Mouse (Mus musculus) forebrain, embryonic 16.5 days (tissue): ENCODE results near the gene Inpp1. TPM values are rescaled to one million over a fixed set of nuclear protein-coding genes. Genes with fewer than 3 reads are reported as not detected.

Experiments
- ATAC-seq: fragments of 200-750 bp; cut with Nextera tagmentation; 2 replicates; pipeline ENCODE4 v1.8.0; 2017; ENCODE audit warnings: mild to moderate bottlenecking, moderate library complexity
- H3K27ac ChIP-seq: fragments of 300-500 bp; sonication (generic); 2 replicates; pipeline ENCODE4 v1.5.1; 2014; ENCODE audit warnings: low read length, control low read depth
- H3K27me3 ChIP-seq: fragments of 300-500 bp; sonication (generic); replicated peaks from 2 replicates; pipeline ENCODE4 v1.6.1; 2014; ENCODE audit warnings: low read length; ENCODE audit not compliant: control insufficient read depth, insufficient read depth
- H3K36me3 ChIP-seq: fragments of 300-500 bp; sonication (generic); 2 replicates; pipeline ENCODE4 v1.6.1; 2014; ENCODE audit not compliant: control insufficient read depth, insufficient read depth
- H3K4me1 ChIP-seq: fragments of 300-500 bp; sonication (generic); replicated peaks from 2 replicates; pipeline ENCODE4 v1.6.1; 2014; ENCODE audit warnings: low read length; ENCODE audit not compliant: control insufficient read depth, insufficient read depth
- H3K4me2 ChIP-seq: fragments of 300-500 bp; sonication (generic); 2 replicates; pipeline ENCODE4 v1.6.1; 2014; ENCODE audit warnings: mild to moderate bottlenecking, low read length, control low read depth
- H3K4me3 ChIP-seq: fragments of 300-500 bp; sonication (generic); replicated peaks from 2 replicates; pipeline ENCODE4 v1.5.1; 2014; ENCODE audit warnings: mild to moderate bottlenecking, low read length, control low read depth
- H3K9ac ChIP-seq: fragments of 300-500 bp; sonication (generic); replicated peaks from 2 replicates; pipeline ENCODE4 v1.6.1; 2014; ENCODE audit warnings: low read depth, low read length, control low read depth
- H3K9me3 ChIP-seq: fragments of 300-500 bp; sonication (generic); 2 replicates; pipeline ENCODE4 v1.6.1; 2016; ENCODE audit warnings: low read length; ENCODE audit not compliant: control insufficient read depth
- WGBS: fragments of 180-500 bp; shearing (Covaris S2); extraction: QIAGEN DNeasy Blood & Tissue Kit; methylation state at CpG from one replicate; pipeline ENCODE4 v1.1.7; 2014; 5-methylcytosine and 5-hydroxymethylcytosine counted together
- polyA plus RNA-seq: library from polyadenylated mRNA; unstranded; fragments of >200 nt; fragmentation: Nextera tagmentation; extraction: Ambion mirVana; gene quantifications from 2 replicates; pipeline ENCODE4 v1.2.1, GENCODE M21; 2015

The Inpp1 gene
- polyA plus RNA-seq, 1 experiment from 2014 or later, result 32.1 TPM

DNA sequence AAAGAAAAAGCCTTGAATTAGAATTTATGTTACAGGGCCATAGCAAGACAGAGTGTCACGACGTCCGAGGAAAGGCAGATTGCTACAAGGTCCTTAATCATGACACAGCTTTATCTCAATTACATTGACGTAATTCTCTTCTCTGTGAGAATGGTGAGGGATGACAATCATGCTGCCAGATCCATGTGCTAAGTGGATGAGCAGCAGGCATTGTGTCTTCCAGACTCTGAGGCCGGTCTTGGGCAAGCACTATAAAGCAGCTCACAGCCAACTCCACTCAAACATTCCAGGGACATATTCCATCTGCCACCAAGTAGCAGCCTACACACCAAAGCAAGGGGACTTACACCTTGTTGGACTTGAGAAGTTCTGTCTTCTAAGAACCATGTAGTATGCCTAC is 17.7 kb downstream of the Inpp1 start:
- Histone ChIP-seq H3K9me3 (no peaks in the 10 kb centered on the region), H3K27me3 (no peaks in the 10 kb centered on the region), H3K36me3 (no peaks in the 10 kb centered on the region), H3K27ac (no peak overlapping the region), H3K4me2 (no peak overlapping the region), H3K4me1 (peaks cover 5% of the 10 kb centered on the region), H3K4me3 (no peak overlapping the region), H3K9ac (no peak overlapping the region)
- ATAC-seq, result no peak
- WGBS, result 64% methylated on average over 5 of the region's 5 CpGs

DNA sequence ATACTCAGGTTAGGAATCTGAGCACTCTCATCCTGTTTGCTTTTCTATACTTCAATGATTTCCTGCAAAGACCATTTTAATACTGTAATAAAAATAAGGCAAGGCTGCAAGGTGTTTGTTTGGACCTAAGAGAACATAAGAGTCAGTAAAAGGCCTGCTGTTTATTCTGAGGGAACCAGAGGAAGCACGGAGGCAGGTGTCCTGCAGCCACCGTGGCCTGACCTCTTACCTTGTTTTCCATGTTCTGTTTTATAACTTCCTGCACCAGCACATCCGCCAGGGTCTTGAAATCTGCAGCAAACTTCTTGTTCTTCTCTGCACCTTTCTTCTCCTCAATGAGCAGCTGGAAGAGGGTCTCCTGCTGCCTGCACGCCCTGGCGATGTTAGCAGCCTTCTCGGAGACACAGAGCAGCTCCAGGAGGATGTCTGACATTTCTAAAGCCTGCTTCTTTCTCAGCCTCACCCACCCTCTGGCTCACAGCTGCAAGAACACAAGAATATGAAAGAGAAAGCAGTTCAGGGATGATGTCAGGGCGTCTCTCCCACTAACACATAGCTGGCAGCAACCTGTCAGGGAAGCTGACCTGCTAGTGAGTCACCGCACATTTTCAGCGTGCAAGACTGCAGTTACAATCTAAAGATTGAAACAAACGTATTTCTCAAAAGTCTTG is 18.3 kb downstream of the Inpp1 start:
- no peak for ATAC-seq
- H3K27ac ChIP-seq, result no peak overlapping the region
- 74% methylated on average over 10 of the region's 10 CpGs for WGBS

DNA sequence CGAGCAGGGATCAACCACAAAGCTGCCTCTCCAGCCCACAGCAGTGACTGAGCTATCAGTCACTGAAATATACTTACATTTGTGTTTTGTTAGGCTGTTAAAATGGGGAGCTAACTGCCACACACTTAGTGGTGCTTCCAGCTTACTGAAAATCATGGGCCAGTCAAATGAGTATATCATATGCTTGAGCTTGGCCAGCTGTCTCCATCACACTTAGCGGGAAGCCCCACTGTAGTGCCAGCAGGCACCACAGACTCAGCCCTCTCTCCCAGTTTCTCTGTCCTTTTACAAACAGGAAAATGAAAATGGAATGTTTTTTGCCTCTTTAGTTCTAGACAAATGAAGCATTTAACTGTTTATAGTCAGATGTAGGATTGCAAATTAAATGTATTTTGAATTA is 21.6 kb downstream of the Inpp1 start:
- ATAC-seq, result 0 out of 2 replicates have a peak, but pooled peaks have one; percentile 55
- H3K9ac ChIP-seq, result no peak overlapping the region
- H3K9me3 ChIP-seq, result no peaks in the 10 kb centered on the region
- WGBS, result 79% methylated on average over 2 of the region's 2 CpGs
- peaks cover 5% of the 10 kb centered on the region for H3K4me1 ChIP-seq
- no peak overlapping the region for H3K4me2 ChIP-seq
- H3K27me3 ChIP-seq, result no peaks in the 10 kb centered on the region
- H3K27ac ChIP-seq, result no peak overlapping the region
- H3K4me3 ChIP-seq, result no peak overlapping the region
- no peaks in the 10 kb centered on the region; the same call in 1 of the 2 replicates for H3K36me3 ChIP-seq

More for the DNA sequence above, 18.3 kb downstream of the Inpp1 start:
- H3K36me3 ChIP-seq, result no peaks in the 10 kb centered on the region
- no peak overlapping the region for H3K4me2 ChIP-seq
- no peaks in the 10 kb centered on the region for H3K9me3 ChIP-seq
- no peaks in the 10 kb centered on the region for H3K27me3 ChIP-seq
- no peak overlapping the region for H3K4me3 ChIP-seq
- H3K4me1 ChIP-seq, result peaks cover 5% of the 10 kb centered on the region
- no peak overlapping the region for H3K9ac ChIP-seq

DNA sequence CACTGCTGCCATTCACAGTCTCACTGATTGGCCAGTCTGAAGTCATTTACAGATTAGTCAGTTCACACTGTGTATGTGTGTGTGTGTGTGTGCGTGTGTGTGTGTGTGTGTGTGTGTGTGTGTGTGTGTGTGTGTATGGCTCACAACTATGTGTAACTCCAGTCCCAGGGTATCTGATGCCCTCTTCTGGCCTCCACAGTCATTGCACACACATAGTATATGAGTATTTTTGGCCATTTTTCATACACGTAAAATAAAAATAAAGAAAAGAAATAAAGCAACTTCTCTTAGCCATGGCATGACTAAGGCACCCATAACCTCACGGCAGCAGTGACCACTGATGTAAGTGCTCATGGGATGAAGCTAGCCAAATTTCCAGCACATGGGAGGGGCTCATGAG is 23.8 kb downstream of the Inpp1 start:
- Histone ChIP-seq H3K27me3 (no peaks in the 10 kb centered on the region), H3K9me3 (no peaks in the 10 kb centered on the region), H3K4me2 (no peak overlapping the region), H3K36me3 (peaks cover 3% of the 10 kb centered on the region; the same call in 1 of the 2 replicates), H3K4me1 (peaks cover 2% of the 10 kb centered on the region; the same call in 1 of the 2 replicates), H3K9ac (no peak overlapping the region), H3K27ac (no peak overlapping the region), H3K4me3 (no peak overlapping the region)
- no peak for ATAC-seq
- WGBS, result 87% methylated on average over 3 of the region's 3 CpGs

GRCm38 (mm10) chr1:52792701-52793100 is 24.8 kb downstream of the Inpp1 start:
- H3K9ac ChIP-seq, result no peak overlapping the region
- H3K27ac ChIP-seq, result no peak overlapping the region
- no peaks in the 10 kb centered on the region for H3K4me1 ChIP-seq
- H3K9me3 ChIP-seq, result no peaks in the 10 kb centered on the region
- H3K27me3 ChIP-seq, result no peaks in the 10 kb centered on the region
- no peak overlapping the region for H3K4me2 ChIP-seq
- peaks cover 3% of the 10 kb centered on the region; the same call in 1 of the 2 replicates for H3K36me3 ChIP-seq
- no peak overlapping the region for H3K4me3 ChIP-seq
- ATAC-seq, result no peak

- 97% methylated on average over 1 of the region's 1 CpGs for WGBS
- no peak overlapping the region for H3K4me3 ChIP-seq
- no peak for ATAC-seq
Observed at GRCm38 (mm10) chr1:52787254-52787653, 30.2 kb downstream of the Inpp1 start.

GRCm38 (mm10) chr1:52765176-52766111 is 52.0 kb downstream of the Inpp1 start:
- H3K27me3 ChIP-seq, result no peaks in the 10 kb centered on the region
- H3K9me3 ChIP-seq, result no peaks in the 10 kb centered on the region
- H3K4me2 ChIP-seq, result no peak overlapping the region
- no peak overlapping the region for H3K4me3 ChIP-seq
- H3K27ac ChIP-seq, result no peak overlapping the region
- H3K4me1 ChIP-seq, result no peaks in the 10 kb centered on the region
- 67% methylated on average over 7 of the region's 7 CpGs for WGBS
- H3K36me3 ChIP-seq, result no peaks in the 10 kb centered on the region
- ATAC-seq, result no peak
- H3K9ac ChIP-seq, result no peak overlapping the region

More at GRCm38 (mm10) chr1:52787254-52787653, 30.2 kb downstream of the Inpp1 start:
- Histone ChIP-seq H3K9me3 (no peaks in the 10 kb centered on the region), H3K9ac (no peak overlapping the region), H3K4me2 (no peak overlapping the region), H3K27me3 (no peaks in the 10 kb centered on the region), H3K27ac (no peak overlapping the region), H3K36me3 (peaks cover 5% of the 10 kb centered on the region; the same call in 1 of the 2 replicates), H3K4me1 (no peaks in the 10 kb centered on the region)

DNA sequence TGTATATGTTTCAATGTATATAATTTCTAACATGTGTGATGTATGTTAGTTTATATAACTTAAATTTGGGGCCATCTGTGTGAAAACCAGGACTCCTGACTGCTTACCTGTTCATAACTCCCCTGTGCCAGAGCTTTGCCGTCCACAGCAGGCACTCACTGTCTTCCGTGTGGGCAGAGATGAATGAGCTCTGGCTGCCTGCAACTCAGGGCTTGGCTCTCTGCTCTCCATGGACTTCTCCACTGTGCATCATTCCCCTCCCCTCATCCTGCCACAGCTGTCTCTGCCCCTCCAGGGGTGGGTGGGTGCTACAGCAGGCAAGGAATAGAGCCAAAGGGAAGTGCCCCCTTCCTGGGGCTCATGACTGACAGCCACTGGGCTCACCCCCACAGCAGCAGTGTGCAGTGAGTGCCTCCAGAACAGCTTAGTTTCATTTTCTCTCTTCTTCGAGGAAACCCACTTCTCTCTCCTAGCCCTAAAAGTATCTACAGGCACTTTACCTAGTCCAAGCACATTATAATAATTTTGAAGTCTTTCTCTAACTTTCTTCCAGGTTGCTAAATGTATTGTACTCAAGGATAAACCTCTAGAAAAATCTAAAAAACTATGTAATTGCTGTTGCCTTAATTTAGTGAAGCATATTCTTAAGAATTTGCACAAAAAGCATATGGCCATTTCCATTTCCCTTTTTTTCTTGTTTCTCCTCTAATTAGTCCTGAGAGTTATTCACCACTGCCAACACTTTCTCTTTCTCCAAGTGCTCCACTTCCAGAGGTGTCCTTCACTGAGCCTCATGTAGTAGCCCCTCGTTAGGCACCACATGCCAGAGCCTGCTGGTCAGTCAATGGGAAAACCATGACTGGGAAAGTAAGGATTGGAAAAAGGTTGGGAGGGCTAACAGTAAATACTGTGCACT is 53.3 kb downstream of the Inpp1 start:
- no peak overlapping the region for H3K27ac ChIP-seq
- H3K4me2 ChIP-seq, result no peak overlapping the region
- H3K4me1 ChIP-seq, result no peaks in the 10 kb centered on the region
- 0 out of 2 replicates have a peak, but pooled peaks have one; percentile 50 for ATAC-seq
- H3K27me3 ChIP-seq, result no peaks in the 10 kb centered on the region
- 55% methylated on average over 4 of the region's 4 CpGs for WGBS
- H3K36me3 ChIP-seq, result no peaks in the 10 kb centered on the region
- no peaks in the 10 kb centered on the region for H3K9me3 ChIP-seq
- no peak overlapping the region for H3K4me3 ChIP-seq
- H3K9ac ChIP-seq, result no peak overlapping the region
